In the genomic region with DNA sequence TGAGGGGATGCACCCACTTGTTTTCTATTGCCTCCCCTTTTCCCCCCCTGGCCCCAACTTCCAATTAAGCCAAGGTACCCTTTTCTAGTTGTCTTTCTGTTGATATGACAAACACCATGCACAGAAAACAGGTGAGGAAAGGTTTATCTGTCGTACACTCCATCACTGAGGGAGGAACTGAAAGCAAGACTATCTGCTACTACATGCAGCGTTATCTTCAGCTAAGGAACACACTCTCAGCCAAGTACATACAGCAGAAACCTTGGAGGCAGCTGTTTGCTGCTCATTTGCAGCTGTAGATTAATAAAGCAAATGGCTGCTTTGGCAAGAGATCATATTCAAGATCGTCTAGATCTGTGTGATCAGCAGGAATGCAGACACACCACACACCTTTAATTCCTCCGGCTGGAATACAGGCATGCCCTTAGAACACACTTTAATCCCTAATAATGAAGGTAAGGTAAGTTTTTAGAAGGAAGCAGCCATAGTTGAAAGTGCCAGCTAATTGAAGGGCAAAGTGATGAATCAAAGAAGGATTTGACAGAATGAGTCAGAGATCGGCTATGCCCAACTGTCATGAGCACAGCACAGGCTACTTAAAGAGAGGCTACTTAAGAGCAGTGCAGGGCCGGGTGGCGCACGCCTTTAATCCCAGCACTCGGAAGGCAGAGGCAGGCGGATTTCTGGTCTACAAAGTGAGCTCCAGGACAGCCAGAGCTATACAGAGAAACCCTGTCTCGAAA, we compare ENCODE assay signal across 23 mouse cellular contexts. TPM values are rescaled to one million over a fixed set of nuclear protein-coding genes. Genes with fewer than 3 reads are reported as not detected.
DNase-seq lines count a peak whose midpoint lies in the region; ATAC-seq and TF ChIP-seq lines count a peak whose summit lies in the region.
"Had no signal": no experiment of that assay in that cellular context is flagged by ENCODE, and none has a peak within 500 bp of the region (broad histone marks: within the 10 kb centered on the region; RNA-seq: fewer than 3 reads in every experiment).

No protein-coding gene starts in this region.

- no peak for ATAC-seq in hindbrain, embryonic 11.5 days (ENCODE audit: low FRiP score)
- no peak for ATAC-seq in hindbrain, embryonic 16.5 days
- ATAC-seq: activated CD4-positive, CD25-positive, alpha-beta regulatory T cell, adult 4 months; CD4-positive, CD25-positive, alpha-beta regulatory T cell, adult 4 months; forebrain, embryonic 13.5 days; forebrain, postnatal 0 days; hindbrain, postnatal 0 days; intestine, embryonic 15.5 days had no signal

- TF ChIP-seq RAD21 in CH12.LX (IDR thresholded peaks at IDR 0.05; ENCODE audit: low read depth, low read length) = no peak

- no peak overlapping the region for H3K4me3 ChIP-seq in CH12.LX (replicated peaks in 1 of 3; ENCODE audit: low read depth in 2 of 3, low read length in 2 of 3, poor library complexity in 1 of 3)
- H3K4me3 ChIP-seq in hindbrain, embryonic 11.5 days (ENCODE audit: low read depth, low read length) = no peak overlapping the region
- no peak overlapping the region for H3K4me3 ChIP-seq in hindbrain, embryonic 16.5 days (ENCODE audit: low read length)
- H3K4me3 ChIP-seq: embryonic facial prominence, embryonic 10.5 days; forebrain, embryonic 13.5 days; heart, embryonic 12.5 days; hindbrain, embryonic 12.5 days; intestine, embryonic 15.5 days had no signal

- no peak overlapping the region for H3K9ac ChIP-seq in CH12.LX (ENCODE audit: insufficient read depth, low read depth)
- H3K9ac ChIP-seq in hindbrain, embryonic 11.5 days (ENCODE audit: low read depth, low read length) = no peak overlapping the region
- no peak overlapping the region for H3K9ac ChIP-seq in hindbrain, embryonic 16.5 days (ENCODE audit: low read depth, low read length)
- H3K9ac ChIP-seq: forebrain, embryonic 13.5 days; forebrain, postnatal 0 days; heart, embryonic 12.5 days; hindbrain, embryonic 12.5 days; intestine, embryonic 15.5 days had no signal

- H3K4me2 ChIP-seq in CH12.LX (ENCODE audit: insufficient read depth, low read depth, poor library complexity, severe bottlenecking) = peak overlapping the region; percentile 21; the same call in 1 of the 2 replicates
- H3K4me2 ChIP-seq in hindbrain, embryonic 11.5 days (replicated peaks; ENCODE audit: low read depth, low read length) = no peak overlapping the region
- no peak overlapping the region for H3K4me2 ChIP-seq in hindbrain, embryonic 16.5 days (ENCODE audit: low read length)
- H3K4me2 ChIP-seq: forebrain, embryonic 13.5 days; heart, embryonic 12.5 days; hindbrain, embryonic 12.5 days; intestine, embryonic 15.5 days had no signal

- in situ Hi-C loops in CH12.LX (cut with MboI; ENCODE audit: low pct_ligation_motif_present, low pct_unique_long_range_greater_than_20kb, low sequenced_read_pairs) = loop anchor here (25.0 kb wide), 1 partner anchor 727 kb away; a partner anchor contains a TSS

- WGBS in hindbrain, embryonic 11.5 days = 91% methylated on average over 11 of the region's 11 CpGs
- WGBS in hindbrain, embryonic 16.5 days = 87% methylated on average over 11 of the region's 11 CpGs

- H3K36me3 ChIP-seq in CH12.LX (replicated peaks in 1 of 2; ENCODE audit: control insufficient read depth in 1 of 2, insufficient read depth in 1 of 2, low read length in 1 of 2) = no peaks in the 10 kb centered on the region
- no peaks in the 10 kb centered on the region for H3K36me3 ChIP-seq in hindbrain, embryonic 11.5 days (ENCODE audit: control insufficient read depth, insufficient read depth, low read length)
- H3K36me3 ChIP-seq in hindbrain, embryonic 16.5 days (ENCODE audit: control insufficient read depth, insufficient read depth, low read length) = no peaks in the 10 kb centered on the region
- H3K36me3 ChIP-seq: embryonic facial prominence, embryonic 10.5 days; heart, embryonic 12.5 days; hindbrain, embryonic 12.5 days; intestine, embryonic 15.5 days had no signal

- no peaks in the 10 kb centered on the region for H3K27me3 ChIP-seq in CH12.LX (replicated peaks)
- no peaks in the 10 kb centered on the region for H3K27me3 ChIP-seq in hindbrain, embryonic 11.5 days (ENCODE audit: control insufficient read depth, insufficient read depth, low read length)
- no peaks in the 10 kb centered on the region for H3K27me3 ChIP-seq in hindbrain, embryonic 16.5 days (replicated peaks; ENCODE audit: control insufficient read depth, insufficient read depth, low read length)
- H3K27me3 ChIP-seq: forebrain, embryonic 13.5 days; heart, embryonic 12.5 days; hindbrain, embryonic 12.5 days; intestine, embryonic 15.5 days had no signal

- H3K4me1 ChIP-seq in CH12.LX (ENCODE audit: control insufficient read depth in 1 of 2, insufficient read depth in 2 of 2) = peaks cover 0 to 4% of the 10 kb centered on the region in 2 experiments; a peak in 1 of 4 replicates
- H3K4me1 ChIP-seq in hindbrain, embryonic 11.5 days (replicated peaks; ENCODE audit: control insufficient read depth, insufficient read depth, low read length) = no peaks in the 10 kb centered on the region
- H3K4me1 ChIP-seq in hindbrain, embryonic 16.5 days (ENCODE audit: control insufficient read depth, insufficient read depth, low read depth, low read length) = no peaks in the 10 kb centered on the region
- H3K4me1 ChIP-seq: embryonic facial prominence, embryonic 10.5 days; forebrain, embryonic 13.5 days; heart, embryonic 12.5 days; hindbrain, embryonic 12.5 days; intestine, embryonic 15.5 days had no signal

- no peak for TF ChIP-seq POLR2A in CH12.LX (IDR thresholded peaks at IDR 0.05; ENCODE audit: low read depth, low read length)

- no peaks in the 10 kb centered on the region for H3K79me2 ChIP-seq in CH12.LX (replicated peaks; ENCODE audit: control insufficient read depth, extremely low read depth, insufficient read depth, poor library complexity, severe bottlenecking)

- H3K9me3 ChIP-seq in CH12.LX (replicated peaks; ENCODE audit: low read length) = no peaks in the 10 kb centered on the region
- H3K9me3 ChIP-seq in hindbrain, embryonic 11.5 days (ENCODE audit: control insufficient read depth, low read length) = no peaks in the 10 kb centered on the region
- H3K9me3 ChIP-seq in hindbrain, embryonic 16.5 days (ENCODE audit: control insufficient read depth, low read length) = no peaks in the 10 kb centered on the region
- H3K9me3 ChIP-seq: intestine, embryonic 15.5 days had no signal

- no peak overlapping the region for H3K27ac ChIP-seq in CH12.LX (ENCODE audit: insufficient read depth, low read depth)
- no peak overlapping the region for H3K27ac ChIP-seq in hindbrain, embryonic 11.5 days (ENCODE audit: low read depth, low read length)
- no peak overlapping the region for H3K27ac ChIP-seq in hindbrain, embryonic 16.5 days (ENCODE audit: low read depth, low read length)
- H3K27ac ChIP-seq: embryonic facial prominence, embryonic 10.5 days; forebrain, embryonic 13.5 days; hindbrain, embryonic 12.5 days; hindbrain, postnatal 0 days; intestine, embryonic 15.5 days had no signal

- peak; percentile 16 to 23 for DNase-seq in adrenal gland, postnatal 36 days
- DNase-seq in adrenal gland, postnatal 25 days = no peak
- DNase-seq in CH12.LX (ENCODE audit: extremely low read depth) = no peak
- peak; percentile 32 for DNase-seq in Muller cell, postnatal 12 days (ENCODE audit: inconsistent ontology term)
- no peak for DNase-seq in cerebellum, adult 18-20 months
- DNase-seq in hindbrain, embryonic 11.5 days (ENCODE audit: low spot score) = no peak
- DNase-seq: adrenal gland, adult 8-10 months; B cell, adult 2 months; cerebellum, adult 11-12 months; cerebellum, adult 9-11 months; forebrain, postnatal 0 days; gastrocnemius, postnatal 14 days; heart, postnatal 36 days; kidney, adult 18-20 months had no signal

- no peak for TF ChIP-seq CTCF in CH12.LX (conservative IDR thresholded peaks at IDR 0.05 in 1 of 2, IDR thresholded peaks at IDR 0.05 in 1 of 2; ENCODE audit: low read depth in 2 of 2, low read length in 2 of 2)

- no peak for TF ChIP-seq EP300 in CH12.LX (IDR thresholded peaks at IDR 0.05; ENCODE audit: low read length)

- dilution Hi-C loops in CH12.LX (cut with MboI; ENCODE audit: extremely low pct_ligation_motif_present, extremely low pct_unique_long_range_greater_than_20kb, low sequenced_read_pairs) = no loop called here

TF ChIP-seq in CH12.LX, 34 proteins besides CTCF, POLR2A, EP300 and RAD21:
- TF ChIP-seq RCOR1 (conservative IDR thresholded peaks at IDR 0.05; ENCODE audit: low read depth, low read length) (no peak), ZKSCAN1 (IDR thresholded peaks at IDR 0.05; ENCODE audit: borderline replicate concordance, low read depth, low read length) (no peak), ELF1 (IDR thresholded peaks at IDR 0.05; ENCODE audit: low read depth, low read length) (no peak), POLR2AphosphoS2 (IDR thresholded peaks at IDR 0.05; ENCODE audit: low read depth, low read length) (no peak), IRF4 (IDR thresholded peaks at IDR 0.05; ENCODE audit: low read depth, low read length) (peak; percentile 51), HCFC1 (IDR thresholded peaks at IDR 0.05; ENCODE audit: low read depth, low read length) (no peak), CHD1 (IDR thresholded peaks at IDR 0.05; ENCODE audit: low read depth, low read length) (no peak)

RNA-seq across cellular contexts. Expression of a gene that starts 12.7 kb away (rescaled TPM):
- total RNA-seq in adrenal gland, postnatal 36 days (2021) = 10 to 100 TPM; 59.4 to 78.0 TPM
- total RNA-seq in adrenal gland, postnatal 25 days (2021) = 73.8 and 89.1 TPM in 2 replicates
- 21.0 and 23.4 TPM in 2 replicates for total RNA-seq in CH12.LX (2012; rRNA removed)
- total RNA-seq in CH12.LX (2014; rRNA removed) = 23.8 and 27.1 TPM in 2 replicates
- polyA plus RNA-seq in CH12.LX (2012; ENCODE audit: insufficient read length, low read depth) = 25.8 and 28.6 TPM in 2 replicates
- 65.4 and 89.9 TPM in 2 replicates for polyA plus RNA-seq in hindbrain, embryonic 11.5 days (2014; fragmentation: Nextera tagmentation; extraction: Ambion mirVana)
- polyA plus RNA-seq in hindbrain, embryonic 16.5 days (2015; fragmentation: Nextera tagmentation; extraction: Ambion mirVana) = 123 and 150 TPM in 2 replicates

RNA-seq across cellular contexts. Expression of a gene that starts 59.8 kb away (rescaled TPM):
- 10 to 100 TPM; 62.4 to 62.6 TPM for total RNA-seq in adrenal gland, postnatal 36 days (2021)
- 58.3 and 63.8 TPM in 2 replicates for total RNA-seq in adrenal gland, postnatal 25 days (2021)
- 179 and 208 TPM in 2 replicates for total RNA-seq in CH12.LX (2012; rRNA removed)
- 183 and 203 TPM in 2 replicates for total RNA-seq in CH12.LX (2014; rRNA removed)
- 139 and 151 TPM in 2 replicates for polyA plus RNA-seq in CH12.LX (2012; ENCODE audit: insufficient read length, low read depth)
- polyA plus RNA-seq in hindbrain, embryonic 11.5 days (2014; fragmentation: Nextera tagmentation; extraction: Ambion mirVana) = 132 and 139 TPM in 2 replicates
- polyA plus RNA-seq in hindbrain, embryonic 16.5 days (2015; fragmentation: Nextera tagmentation; extraction: Ambion mirVana) = 97.3 and 104 TPM in 2 replicates

Comparison
In these comparisons a context has a peak if more than half of its experiments do, and no peak if none do; other contexts are left out.
1. DNase-seq: peak in adrenal gland, postnatal 36 days (2 of 2) and Muller cell, postnatal 12 days (single experiment); none in adrenal gland, postnatal 25 days (single experiment), CH12.LX (single experiment), cerebellum, adult 18-20 months (0 of 2) and hindbrain, embryonic 11.5 days (single experiment).